ENCODE assay signal across 29 mouse cellular contexts in genomic region chr19:17590314-17590713, GRCm38 (mm10).
DNase-seq lines count a peak whose midpoint lies in the region; ATAC-seq lines count a peak whose summit lies in the region.
"Had no signal": no experiment of that assay in that cellular context is flagged by ENCODE, and none has a peak within 500 bp of the region (broad histone marks: within the 10 kb centered on the region; RNA-seq: fewer than 3 reads in every experiment).

No protein-coding gene starts in this region.

- H3K27ac ChIP-seq in embryonic facial prominence, embryonic 14.5 days (replicated peaks; ENCODE audit: low read depth, low read length): peak overlapping the region; percentile 19
- H3K27ac ChIP-seq in limb, embryonic 12.5 days: peak overlapping the region; percentile 84
- H3K27ac ChIP-seq: forebrain, embryonic 12.5 days; heart, embryonic 10.5 days; heart, embryonic 15.5 days; hindbrain, embryonic 13.5 days; liver, embryonic 12.5 days; midbrain, embryonic 13.5 days; stomach, embryonic 15.5 days had no signal

- peak; percentile 36 for DNase-seq in embryo, embryonic 10.5 days (ENCODE audit: low spot score)
- DNase-seq in embryo, embryonic 11 days: peak; percentile 50
- DNase-seq in embryonic facial prominence, embryonic 14.5 days (ENCODE audit: low spot score): peak; percentile 66
- no peak for DNase-seq in urinary bladder, adult 2 months (ENCODE audit: low spot score)
- no peak for DNase-seq in lung, postnatal 14 days
- DNase-seq in heart, adult 8-10 months (ENCODE audit: low spot score): no peak
- DNase-seq: adrenal gland, adult 2 months; adrenal gland, postnatal 36 days; B cell, adult 2 months; cerebellum, adult 18-20 months; cerebellum, postnatal 10 days; forebrain, postnatal 0 days; gastrocnemius, postnatal 14 days; kidney, postnatal 36 days; left cerebral cortex, postnatal 4 days; liver, postnatal 0 days; lung, postnatal 4 days; thymus, postnatal 14 days had no signal

- H3K36me3 ChIP-seq in embryonic facial prominence, embryonic 14.5 days (ENCODE audit: control insufficient read depth, insufficient read depth, low read length): 0 out of 2 replicates have a peak, but pooled peaks cover 9% of the 10 kb centered on the region
- no peaks in the 10 kb centered on the region for H3K36me3 ChIP-seq in limb, embryonic 12.5 days
- H3K36me3 ChIP-seq: forebrain, embryonic 12.5 days; heart, embryonic 10.5 days; heart, embryonic 15.5 days; hindbrain, embryonic 13.5 days; liver, embryonic 12.5 days; midbrain, embryonic 13.5 days; stomach, embryonic 15.5 days had no signal

- peaks cover 28% of the 10 kb centered on the region for H3K4me1 ChIP-seq in embryonic facial prominence, embryonic 14.5 days (ENCODE audit: control insufficient read depth, insufficient read depth, low read length)
- H3K4me1 ChIP-seq in limb, embryonic 12.5 days (replicated peaks): peaks cover 51% of the 10 kb centered on the region
- H3K4me1 ChIP-seq: liver, embryonic 12.5 days; megakaryocyte, embryonic 14.5 days had no signal

- no peak overlapping the region for H3K4me3 ChIP-seq in embryonic facial prominence, embryonic 14.5 days (ENCODE audit: low read depth, low read length)
- no peak overlapping the region for H3K4me3 ChIP-seq in limb, embryonic 12.5 days (replicated peaks)
- H3K4me3 ChIP-seq: forebrain, embryonic 12.5 days; heart, embryonic 10.5 days; heart, embryonic 15.5 days; hindbrain, embryonic 13.5 days; kidney, embryonic 15.5 days; liver, embryonic 12.5 days; megakaryocyte, embryonic 14.5 days; midbrain, embryonic 13.5 days; stomach, embryonic 15.5 days had no signal

- no peaks in the 10 kb centered on the region; the same call in 1 of the 2 replicates for H3K27me3 ChIP-seq in embryonic facial prominence, embryonic 14.5 days (replicated peaks; ENCODE audit: control insufficient read depth, insufficient read depth, low read length)
- no peaks in the 10 kb centered on the region for H3K27me3 ChIP-seq in limb, embryonic 12.5 days
- H3K27me3 ChIP-seq: forebrain, embryonic 12.5 days; heart, embryonic 15.5 days; hindbrain, embryonic 13.5 days; kidney, embryonic 15.5 days; liver, embryonic 12.5 days; megakaryocyte, embryonic 14.5 days; midbrain, embryonic 13.5 days; stomach, embryonic 15.5 days had no signal

- peak; percentile 47; the same call in 1 of the 2 replicates for ATAC-seq in embryonic facial prominence, embryonic 14.5 days (ENCODE audit: low read depth)
- ATAC-seq in limb, embryonic 12.5 days (ENCODE audit: insufficient number of reproducible peaks, insufficient read depth, low FRiP score, low TSS enrichment, low read depth): peak; percentile 61; the same call in 1 of the 2 replicates
- ATAC-seq: forebrain, postnatal 0 days; intestine, postnatal 0 days; liver, embryonic 12.5 days; liver, postnatal 0 days; midbrain, embryonic 13.5 days had no signal

- no peak overlapping the region for H3K4me2 ChIP-seq in embryonic facial prominence, embryonic 14.5 days (ENCODE audit: low read depth, low read length)
- no peak overlapping the region for H3K4me2 ChIP-seq in limb, embryonic 12.5 days
- H3K4me2 ChIP-seq: forebrain, embryonic 12.5 days; heart, embryonic 15.5 days; hindbrain, embryonic 13.5 days; kidney, embryonic 15.5 days; liver, embryonic 12.5 days; midbrain, embryonic 13.5 days; stomach, embryonic 15.5 days had no signal

- no peaks in the 10 kb centered on the region for H3K9me3 ChIP-seq in embryonic facial prominence, embryonic 14.5 days (ENCODE audit: control insufficient read depth, low read length)
- no peaks in the 10 kb centered on the region for H3K9me3 ChIP-seq in limb, embryonic 12.5 days
- H3K9me3 ChIP-seq: forebrain, embryonic 12.5 days; heart, embryonic 10.5 days; heart, embryonic 15.5 days; hindbrain, embryonic 13.5 days; kidney, embryonic 15.5 days; liver, embryonic 12.5 days; megakaryocyte, embryonic 14.5 days; midbrain, embryonic 13.5 days; stomach, embryonic 15.5 days had no signal

- 32% methylated on average over 1 of the region's 1 CpGs for WGBS in embryonic facial prominence, embryonic 14.5 days
- WGBS in limb, embryonic 12.5 days: 14% methylated on average over 1 of the region's 1 CpGs

- no peak overlapping the region for H3K9ac ChIP-seq in embryonic facial prominence, embryonic 14.5 days (ENCODE audit: low read depth, low read length)
- no peak overlapping the region for H3K9ac ChIP-seq in limb, embryonic 12.5 days (replicated peaks)
- H3K9ac ChIP-seq: forebrain, embryonic 12.5 days; forebrain, postnatal 0 days; heart, embryonic 15.5 days; hindbrain, embryonic 13.5 days; kidney, embryonic 15.5 days; liver, embryonic 12.5 days; liver, postnatal 0 days; midbrain, embryonic 13.5 days; stomach, embryonic 15.5 days had no signal

Comparison
In these comparisons a context has a peak if more than half of its experiments do, and no peak if none do; other contexts are left out.
1. DNase-seq: peak in embryo, embryonic 10.5 days (single experiment), embryo, embryonic 11 days (single experiment) and embryonic facial prominence, embryonic 14.5 days (single experiment); none in urinary bladder, adult 2 months (single experiment), lung, postnatal 14 days (single experiment) and heart, adult 8-10 months (single experiment).